Mouse (Mus musculus) kidney, adult 2 months (tissue): ENCODE data around the gene Tymp. TPM values are rescaled to one million over a fixed set of nuclear protein-coding genes. Genes with fewer than 3 reads are reported as not detected.
A peak's percentile ranks its signal among the peaks of the same experiment; 100 is the strongest.

Experiments
- DNase-seq: peaks from one replicate; pipeline ENCODE4 v3.0.0; 2021
- H3K27ac ChIP-seq: fragments of 200-500 bp; 2 replicates; pipeline ENCODE4 v1.5.1; 2012; ENCODE audit warnings: low read depth, low read length, control low read depth, inconsistent platforms; ENCODE audit not compliant: insufficient read depth
- H3K27me3 ChIP-seq: fragments of 200-500 bp; replicated peaks from 2 replicates; pipeline ENCODE4 v1.6.1; 2012; ENCODE audit warnings: mild to moderate bottlenecking, moderate library complexity, low read length, inconsistent platforms; ENCODE audit not compliant: control insufficient read depth, insufficient read depth
- H3K36me3 ChIP-seq: fragments of 200-500 bp; 2 replicates; pipeline ENCODE4 v1.6.1; 2012; ENCODE audit warnings: mild to moderate bottlenecking, moderate library complexity, low read length, inconsistent platforms; ENCODE audit not compliant: control insufficient read depth, insufficient read depth
- H3K4me1 ChIP-seq: fragments of 200-500 bp; 2 replicates; pipeline ENCODE4 v1.6.1; 2011; ENCODE audit warnings: low read length; ENCODE audit not compliant: control insufficient read depth, insufficient read depth
- H3K4me3 ChIP-seq: fragments of 200-500 bp; 2 replicates; pipeline ENCODE4 v1.5.1; 2011; ENCODE audit warnings: mild to moderate bottlenecking, low read depth, low read length, control low read depth; ENCODE audit not compliant: insufficient read depth
- CTCF ChIP-seq: fragments of 200-500 bp; conservative IDR thresholded peaks from 2 replicates; pipeline ENCODE4 v1.5.1; 2011; ENCODE audit warnings: low read depth, mild to moderate bottlenecking, control low read depth, low read length, moderate library complexity, mixed read lengths; ENCODE audit not compliant: insufficient read depth, insufficient read length
- POLR2A ChIP-seq: fragments of 200-500 bp; IDR thresholded peaks from one replicate; pipeline ENCODE4 v1.6.1; 2011; ENCODE audit warnings: low read depth, low read length, control low read depth
- WGBS: fragments of 180-500 bp; shearing (Covaris S2); methylation state at CpG from one replicate; pipeline ENCODE4 v1.1.7; 2018; 5-methylcytosine and 5-hydroxymethylcytosine counted together
- polyA plus RNA-seq: library from polyadenylated mRNA; depleted of rRNA; stranded (reverse); fragments of >200 nt; gene quantifications from 2 replicates; pipeline ENCODE4 v1.2.3, GENCODE M21; 2012; rRNA removed

Gene Tymp
- polyA plus RNA-seq = 1.8 and 3.1 TPM in 2 replicates

DNA sequence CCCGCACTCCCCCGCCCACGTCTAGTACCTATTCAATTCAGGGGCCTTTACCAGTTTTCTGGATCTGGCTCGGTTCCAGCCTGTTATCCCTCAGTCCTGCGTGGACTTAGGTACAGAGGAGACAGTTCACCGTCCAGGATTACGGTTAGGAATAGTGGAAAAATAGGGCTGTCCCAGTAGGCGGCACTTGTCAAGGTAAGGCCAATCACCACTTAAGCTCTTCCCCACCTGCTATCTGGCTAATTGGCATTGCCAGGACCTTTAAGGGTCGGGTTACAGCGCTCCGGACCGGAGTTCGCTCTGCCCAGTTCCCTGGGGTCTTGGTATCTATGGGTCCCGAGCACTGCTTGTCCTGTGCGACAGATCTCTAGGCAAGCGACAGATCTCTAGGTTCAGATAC, at the start of gene Tymp:
TSS of gene Tymp (minus strand) at position 83 of the 400 bp plus-strand sequence.
- 31% methylated on average over 16 of the region's 16 CpGs for WGBS
- DNase-seq = peak; percentile 36
- Histone ChIP-seq H3K27ac (no peak within 1 kb of the TSS), H3K4me1 (peaks cover 7% of the 10 kb centered on the region; the same call in 1 of the 2 replicates), H3K36me3 (no peaks in the 10 kb centered on the region), H3K27me3 (no peaks in the 10 kb centered on the region), H3K4me3 (no peak within 1 kb of the TSS)
- TF ChIP-seq CTCF (no peak), POLR2A (no peak)

DNA sequence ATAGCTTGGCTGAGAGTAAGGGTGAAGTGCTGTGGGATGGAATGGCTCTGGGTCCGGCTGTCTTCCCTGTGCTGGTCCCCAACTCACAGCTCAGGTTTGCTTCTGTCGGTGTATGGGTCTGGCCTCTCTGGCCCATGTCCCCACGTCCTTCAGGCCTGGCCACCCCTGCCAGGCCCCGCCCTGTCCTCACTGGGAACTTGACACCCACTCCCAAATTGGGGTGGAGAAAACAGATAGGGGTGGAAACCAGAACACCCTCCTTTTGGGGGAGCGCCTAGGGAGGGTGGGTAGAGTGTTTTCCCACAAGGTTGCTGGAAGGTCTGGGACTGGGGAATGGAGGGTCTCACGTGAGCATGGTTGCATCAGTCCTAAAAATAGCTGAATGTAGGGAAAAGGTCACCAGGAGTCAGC, 48.9 kb upstream of the Tymp start, which contains the start of gene Cpt1b:
TSS of gene Cpt1b (minus strand) at position 153 of the 411 bp plus-strand sequence.
- TF ChIP-seq POLR2A = no peak
- TF ChIP-seq CTCF = no peak
- H3K27me3 ChIP-seq = no peaks in the 10 kb centered on the region
- peak within 1 kb of the TSS; percentile 95 for H3K27ac ChIP-seq
- peak within 1 kb of the TSS; percentile 44; the same call in 1 of the 2 replicates for H3K4me3 ChIP-seq
- WGBS = 46% methylated on average over 6 of the region's 6 CpGs
- no peaks in the 10 kb centered on the region for H3K4me1 ChIP-seq
- no peaks in the 10 kb centered on the region for H3K36me3 ChIP-seq
- DNase-seq = peak; percentile 66

DNA sequence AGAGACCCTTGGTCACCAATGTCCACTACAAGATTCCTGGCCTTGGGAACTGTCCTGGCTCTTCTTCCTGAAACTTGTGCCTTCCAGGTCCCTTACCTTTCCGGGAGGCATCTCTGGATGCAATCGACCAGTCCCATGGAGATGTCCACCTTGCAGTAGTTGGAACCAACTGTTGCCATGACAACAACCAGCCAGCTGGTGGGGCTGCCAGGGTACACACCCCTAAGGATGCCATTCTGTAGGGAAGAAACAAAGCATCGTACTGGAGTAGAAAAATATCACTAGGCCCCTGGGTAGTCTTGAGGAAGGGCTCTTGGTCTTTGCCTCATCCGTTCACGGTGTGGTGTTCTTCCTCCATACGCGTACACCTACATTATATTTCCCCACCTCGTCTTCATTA, 47.8 kb upstream of the Tymp start:
- DNase-seq = no peak
- Histone ChIP-seq H3K4me1 (no peaks in the 10 kb centered on the region), H3K4me3 (peak overlapping the region; percentile 26; the same call in 1 of the 2 replicates), H3K27me3 (no peaks in the 10 kb centered on the region), H3K27ac (peak overlapping the region; percentile 26; the same call in 1 of the 2 replicates), H3K36me3 (no peaks in the 10 kb centered on the region; the same call in 1 of the 2 replicates)
- TF ChIP-seq CTCF = no peak
- no peak for TF ChIP-seq POLR2A
- 88% methylated on average over 8 of the region's 8 CpGs for WGBS

DNA sequence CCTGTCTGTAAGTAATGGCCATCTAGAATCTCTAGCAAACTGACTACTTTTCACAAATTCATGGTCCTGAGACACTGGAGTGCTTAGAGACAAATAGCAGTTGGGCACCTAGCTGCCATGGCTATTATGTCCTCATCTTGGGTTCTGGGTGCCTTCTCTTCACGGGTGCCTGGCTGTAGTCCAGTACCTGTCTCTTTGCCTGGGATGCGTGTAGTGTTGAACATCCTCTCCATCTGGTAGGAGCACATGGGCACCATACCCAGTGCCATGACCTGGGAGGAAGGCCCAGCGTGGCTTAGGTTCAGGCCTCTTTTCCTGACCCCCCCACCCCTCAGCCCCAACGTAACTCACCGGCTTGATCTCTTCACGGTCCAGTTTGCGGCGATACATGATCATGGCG, 45.1 kb upstream of the Tymp start:
- DNase-seq = no peak
- WGBS = 87% methylated on average over 9 of the region's 9 CpGs
- H3K4me3 ChIP-seq = no peak overlapping the region
- no peaks in the 10 kb centered on the region for H3K27me3 ChIP-seq
- no peaks in the 10 kb centered on the region for H3K4me1 ChIP-seq
- no peaks in the 10 kb centered on the region; the same call in 1 of the 2 replicates for H3K36me3 ChIP-seq
- no peak overlapping the region for H3K27ac ChIP-seq
- TF ChIP-seq CTCF (no peak), POLR2A (no peak)

DNA sequence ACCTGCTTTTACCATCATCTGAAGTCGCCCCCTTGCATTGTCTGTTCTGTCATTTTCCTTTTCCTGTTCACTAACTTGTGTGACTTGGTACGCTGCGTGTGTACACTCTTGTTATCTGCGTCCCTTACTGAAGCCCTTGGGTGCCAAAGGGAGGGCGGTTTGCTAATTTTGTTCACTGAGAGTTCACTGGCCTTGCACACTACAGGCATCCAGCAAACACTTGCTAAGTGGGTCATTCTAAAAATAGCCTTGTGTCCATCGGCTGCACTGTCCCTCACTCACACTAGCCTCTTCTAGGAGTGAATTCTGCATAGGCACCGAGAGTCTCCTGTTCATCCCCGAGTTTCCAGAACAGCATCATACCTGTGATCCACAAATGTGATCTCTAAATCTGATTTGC, 38.4 kb upstream of the Tymp start:
- no peak overlapping the region for H3K27ac ChIP-seq
- no peak overlapping the region for H3K4me3 ChIP-seq
- no peak for DNase-seq
- TF ChIP-seq POLR2A = no peak
- TF ChIP-seq CTCF = no peak
- no peaks in the 10 kb centered on the region; the same call in 1 of the 2 replicates for H3K27me3 ChIP-seq
- no peaks in the 10 kb centered on the region; the same call in 1 of the 2 replicates for H3K36me3 ChIP-seq
- H3K4me1 ChIP-seq = no peaks in the 10 kb centered on the region
- 80% methylated on average over 8 of the region's 8 CpGs for WGBS

DNA sequence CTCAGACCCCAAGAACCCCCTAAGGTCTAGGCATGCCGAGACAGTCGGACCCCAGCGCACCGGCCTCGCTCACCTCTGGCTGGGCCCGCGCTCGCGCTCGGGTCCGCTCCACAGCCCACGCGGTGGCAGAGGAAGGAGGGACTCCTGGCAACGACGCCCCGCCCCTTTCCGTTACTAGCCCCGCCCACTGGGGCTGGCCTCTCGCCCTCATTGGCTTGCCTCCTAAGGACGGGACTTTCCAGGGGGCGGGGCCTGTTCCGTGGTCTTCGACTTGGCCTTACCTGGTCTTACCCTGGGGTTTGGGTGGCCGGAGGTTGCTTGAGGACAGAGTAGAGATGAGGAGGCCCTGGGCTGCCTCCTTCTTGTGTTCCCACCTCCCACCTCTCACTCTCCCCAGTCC, 33.3 kb upstream of the Tymp start, which contains the start of gene Syce3:
TSS of gene Syce3 (minus strand) at position 386 of the 400 bp plus-strand sequence.
- WGBS = 87% methylated on average over 24 of the region's 24 CpGs

DNA sequence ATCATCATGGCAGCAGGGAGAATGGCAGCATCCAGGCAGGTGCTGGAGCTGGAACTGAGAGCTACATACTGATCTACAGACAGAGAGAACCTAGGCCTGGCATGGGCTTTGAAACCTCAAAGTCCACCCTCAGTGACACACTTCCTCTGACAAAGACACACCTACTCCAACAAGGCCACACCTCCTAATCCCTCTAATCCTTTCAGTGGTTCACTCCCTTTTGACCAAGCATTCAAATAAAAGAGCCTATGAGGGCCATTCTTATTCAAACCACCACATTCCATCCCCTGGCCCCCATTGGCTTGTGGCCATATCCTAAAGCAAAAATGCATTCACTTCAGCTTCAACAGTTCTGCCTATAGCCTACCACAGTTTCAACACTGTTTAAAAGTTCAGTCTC, 29.9 kb upstream of the Tymp start:
- H3K27me3 ChIP-seq = no peaks in the 10 kb centered on the region; the same call in 1 of the 2 replicates
- no peaks in the 10 kb centered on the region for H3K4me1 ChIP-seq
- H3K36me3 ChIP-seq = no peaks in the 10 kb centered on the region
- no peak for DNase-seq
- no peak overlapping the region for H3K27ac ChIP-seq
- TF ChIP-seq POLR2A = no peak
- H3K4me3 ChIP-seq = no peak overlapping the region

More for the DNA sequence above, 33.3 kb upstream of the Tymp start, which contains the start of gene Syce3:
- no peak within 1 kb of the TSS for H3K4me3 ChIP-seq
- TF ChIP-seq POLR2A (no peak), CTCF (no peak)
- no peaks in the 10 kb centered on the region for H3K4me1 ChIP-seq
- H3K27ac ChIP-seq = no peak within 1 kb of the TSS
- no peak for DNase-seq
- H3K36me3 ChIP-seq = no peaks in the 10 kb centered on the region
- H3K27me3 ChIP-seq = no peaks in the 10 kb centered on the region; the same call in 1 of the 2 replicates
